Mouse (Mus musculus): ENCODE data around the gene Rnf183.
"Not testable (repeated sequence)": the region's sequence is repeated elsewhere in the genome, so short reads cannot be mapped to it uniquely, and the experiment has no call there.

DNA sequence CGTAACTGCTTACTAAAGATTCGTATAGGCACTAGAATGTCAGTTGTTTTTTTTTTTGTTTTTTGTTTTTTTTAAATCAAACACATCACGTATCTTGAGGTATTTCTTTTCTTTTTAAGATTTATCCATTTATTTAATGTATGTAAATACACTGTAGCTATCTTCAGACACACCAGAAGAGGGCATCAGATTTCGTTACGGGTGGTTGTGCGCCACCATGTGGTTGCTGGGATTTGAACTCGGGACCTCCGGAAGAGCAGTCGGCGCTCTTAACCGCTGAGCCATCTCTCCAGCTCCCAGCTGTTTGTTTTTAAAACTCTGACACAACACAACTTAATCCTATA, 44.5 kb upstream of the Rnf183 start:
- peak; percentile 55 for TF ChIP-seq CTCF (IDR thresholded peaks at IDR 0.05; ENCODE audit: low read depth)
- not testable (repeated sequence) for TF ChIP-seq EP300 (IDR thresholded peaks at IDR 0.05; ENCODE audit: low read depth)
